Mouse (Mus musculus) mouse trophoblast stem cell (cell line): ENCODE measurements around the gene Ltbp2.

Experiments used
- in situ Hi-C, 2 experiments: fragments of 300-500 bp; cut with MseI, MboI; formaldehyde crosslinking; loops; 2 replicates in 1 of 2; 3 replicates in 1 of 2; pipeline ENCODE4 v1.15.1; 2025

Ltbp2 gene

DNA sequence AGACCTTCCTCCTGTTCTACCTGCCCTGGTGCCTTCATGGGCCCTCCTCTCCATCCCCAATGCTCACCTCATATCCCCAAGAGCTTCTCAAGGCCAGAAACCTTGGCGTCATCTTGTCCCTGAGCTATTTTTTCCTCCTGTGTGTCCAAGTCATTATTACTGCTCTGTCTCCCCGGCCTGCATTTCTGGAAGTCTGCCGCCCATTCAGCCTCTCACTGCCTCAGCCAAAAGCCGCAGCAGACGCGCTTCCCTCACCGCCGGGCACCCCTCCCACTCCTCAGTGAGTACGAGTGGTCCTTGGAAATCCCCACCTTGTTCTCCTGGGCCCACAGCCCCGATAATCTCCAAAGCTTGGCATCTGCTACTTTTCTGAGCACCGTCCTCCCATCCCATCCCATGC is 3.8 kb upstream of the Ltbp2 start:
- in situ Hi-C loops = no loop called here

DNA sequence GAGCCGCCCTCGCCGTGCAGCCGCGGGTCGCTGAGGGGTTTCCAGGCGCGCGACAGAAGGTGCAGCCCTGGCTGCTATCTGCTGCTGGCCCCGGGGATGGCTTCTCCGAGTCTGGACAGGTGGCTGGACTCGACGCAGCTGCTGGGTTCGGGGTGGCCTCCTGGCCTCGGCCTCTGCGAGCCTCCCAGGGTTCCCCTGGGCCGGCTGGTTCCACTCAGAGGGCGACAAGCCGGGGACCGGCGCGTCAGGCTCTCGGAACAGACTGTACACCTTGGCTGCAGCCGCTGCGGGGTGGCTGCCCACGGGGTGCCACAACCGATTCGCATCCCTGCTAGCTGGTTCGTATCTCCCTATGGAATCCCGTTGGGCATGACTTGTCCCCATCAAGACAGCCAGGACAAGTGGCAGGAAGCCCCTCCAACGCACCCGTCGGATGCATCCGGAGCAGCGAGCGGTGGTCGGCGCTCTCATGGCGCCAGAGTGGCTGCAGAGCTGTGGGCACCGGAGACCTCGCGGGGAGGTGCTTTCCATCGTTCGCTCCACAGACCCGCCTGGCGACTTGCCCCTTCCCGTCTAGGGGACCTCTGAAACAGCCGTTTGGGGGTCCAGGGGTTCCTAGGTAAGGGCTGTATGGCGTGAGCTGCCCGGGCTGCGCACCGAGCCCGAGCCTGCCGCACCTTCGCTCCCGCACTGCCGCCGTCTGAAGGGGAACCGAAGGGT is 411 bp downstream of the Ltbp2 start:
- in situ Hi-C loops = no loop called here

DNA sequence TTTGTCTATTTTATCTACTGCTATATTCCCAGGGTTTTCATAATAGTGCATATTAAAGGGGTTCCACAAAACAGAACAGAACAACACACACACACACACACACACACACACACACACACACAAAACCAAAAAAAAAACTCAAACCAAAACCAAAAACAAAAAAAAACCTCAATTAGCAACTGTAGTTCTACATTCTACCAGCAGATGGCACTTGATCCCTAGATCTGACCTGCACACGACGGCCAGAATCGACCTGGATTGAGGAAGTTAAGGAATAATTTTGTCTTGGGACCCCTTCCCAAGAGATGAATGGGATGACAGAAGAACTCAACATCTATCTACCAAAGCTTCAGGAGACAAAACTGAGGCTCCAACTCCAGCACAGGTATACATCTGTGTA is 2.9 kb downstream of the Ltbp2 start:
- in situ Hi-C loops = no loop called here

DNA sequence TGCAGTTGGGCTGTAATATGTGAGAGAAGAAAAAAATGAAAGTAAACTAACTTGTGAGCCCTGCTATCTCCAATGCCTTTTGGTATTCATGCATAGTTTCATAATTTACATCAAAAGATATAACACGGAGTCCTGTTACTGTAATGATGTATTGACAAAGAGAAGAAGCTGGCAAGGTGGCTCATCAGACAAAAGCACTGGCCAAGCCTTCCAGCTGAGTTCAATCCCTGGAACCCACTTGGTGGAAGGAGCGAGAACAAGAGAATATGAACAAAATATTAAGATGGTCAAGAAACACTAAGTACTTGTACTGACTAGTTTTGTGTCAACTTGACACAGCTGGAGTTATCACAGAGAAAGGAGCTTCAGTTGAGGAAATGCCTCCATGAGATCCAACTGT is 4.0 kb downstream of the Ltbp2 start:
- in situ Hi-C loops = no loop called here

DNA sequence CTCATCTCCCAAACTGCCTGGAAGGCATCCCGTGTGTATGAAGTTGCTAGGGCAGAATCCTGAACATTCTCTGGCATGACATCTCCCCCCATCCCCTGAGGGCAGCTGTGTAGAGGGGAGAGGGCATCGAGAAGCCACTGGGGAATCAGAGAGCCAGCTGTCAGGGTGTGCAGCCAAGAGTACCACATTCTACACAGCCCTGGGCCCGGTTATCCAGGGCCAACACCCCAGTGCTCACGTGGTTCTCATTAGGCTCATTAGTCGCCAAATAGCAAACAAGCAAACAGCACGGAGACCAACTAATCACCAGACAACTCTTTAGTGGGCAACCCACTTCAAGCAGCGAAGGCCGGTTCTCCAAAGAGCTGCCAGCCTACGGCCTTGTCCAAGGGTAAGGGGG is 10.9 kb downstream of the Ltbp2 start:
- in situ Hi-C loops = no loop called here

DNA sequence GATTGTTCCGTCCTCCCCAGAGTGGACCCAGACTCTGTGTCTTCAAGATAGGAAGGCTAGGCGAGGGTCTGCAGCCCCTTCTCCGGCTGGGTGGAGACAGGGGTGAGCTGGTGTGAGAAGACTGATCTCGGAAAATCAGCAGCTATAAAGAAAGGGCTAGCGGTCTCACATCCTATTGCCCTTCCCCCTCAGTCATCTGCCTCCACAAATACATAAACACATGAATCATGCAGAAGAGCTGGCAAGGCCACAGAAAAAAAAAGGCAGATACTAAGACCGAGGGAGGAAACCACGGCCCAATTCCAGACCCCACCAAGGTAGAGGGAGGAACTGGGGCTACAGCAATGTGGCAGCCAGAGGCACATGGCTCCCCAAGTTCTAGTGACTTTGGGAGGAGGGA is 11.5 kb downstream of the Ltbp2 start:
- in situ Hi-C loops = no loop called here

DNA sequence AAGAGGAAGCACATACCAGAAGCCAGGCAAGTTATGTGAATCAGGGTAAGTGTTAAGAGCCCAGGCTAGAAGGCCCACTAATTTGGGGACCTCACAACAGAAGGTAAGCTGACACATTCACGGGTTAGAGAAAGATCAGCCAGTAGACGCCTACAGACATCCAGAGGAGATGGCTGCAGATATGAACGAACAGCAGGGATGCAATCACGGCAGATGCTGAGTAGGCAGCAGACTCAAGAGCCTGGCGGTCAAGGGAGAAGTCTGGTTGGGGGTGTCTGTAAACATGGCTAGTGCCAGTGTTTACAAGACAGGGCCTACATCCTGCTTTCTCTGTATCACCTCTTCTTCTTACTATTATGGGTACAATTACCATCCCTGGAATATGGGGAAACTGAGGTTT is 13.1 kb downstream of the Ltbp2 start:
- in situ Hi-C loops = no loop called here

DNA sequence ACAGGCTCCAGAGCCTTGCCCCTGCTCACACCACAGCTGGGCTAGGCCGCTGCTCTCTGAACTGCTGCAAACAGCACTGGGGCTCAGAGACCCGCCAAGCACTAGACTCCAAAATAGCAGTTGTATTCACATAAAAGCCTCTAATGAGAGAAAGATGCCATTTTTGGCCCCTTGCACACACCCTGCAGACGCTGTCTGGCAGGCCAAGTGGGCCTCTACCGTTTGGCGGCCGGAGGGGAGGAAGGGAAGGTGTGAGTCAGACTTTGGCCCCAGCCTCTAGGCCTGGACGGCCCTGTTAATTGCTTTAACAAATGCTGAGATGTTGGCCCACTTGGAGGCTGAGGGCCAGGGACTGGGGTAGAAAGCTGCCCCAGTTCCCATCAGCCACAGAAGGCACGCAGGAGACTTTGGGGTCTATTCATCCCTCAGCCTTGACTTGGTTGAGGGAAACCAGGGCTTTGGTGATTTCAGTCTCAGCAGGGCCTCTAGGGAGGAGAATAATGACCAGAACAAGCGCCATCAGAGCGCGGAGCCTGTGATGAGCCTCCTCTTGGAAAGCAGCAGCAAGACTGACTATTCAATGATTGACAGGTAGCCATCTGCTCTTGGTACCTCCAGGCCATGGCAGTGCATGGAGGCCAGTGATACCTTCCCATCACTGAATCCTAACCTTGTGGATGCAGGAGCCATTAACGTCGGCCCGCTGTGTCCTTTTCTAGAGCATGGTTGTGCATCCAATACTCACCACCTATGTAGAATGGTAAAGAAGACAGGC is 14.0 kb downstream of the Ltbp2 start:
- in situ Hi-C loops = no loop called here

DNA sequence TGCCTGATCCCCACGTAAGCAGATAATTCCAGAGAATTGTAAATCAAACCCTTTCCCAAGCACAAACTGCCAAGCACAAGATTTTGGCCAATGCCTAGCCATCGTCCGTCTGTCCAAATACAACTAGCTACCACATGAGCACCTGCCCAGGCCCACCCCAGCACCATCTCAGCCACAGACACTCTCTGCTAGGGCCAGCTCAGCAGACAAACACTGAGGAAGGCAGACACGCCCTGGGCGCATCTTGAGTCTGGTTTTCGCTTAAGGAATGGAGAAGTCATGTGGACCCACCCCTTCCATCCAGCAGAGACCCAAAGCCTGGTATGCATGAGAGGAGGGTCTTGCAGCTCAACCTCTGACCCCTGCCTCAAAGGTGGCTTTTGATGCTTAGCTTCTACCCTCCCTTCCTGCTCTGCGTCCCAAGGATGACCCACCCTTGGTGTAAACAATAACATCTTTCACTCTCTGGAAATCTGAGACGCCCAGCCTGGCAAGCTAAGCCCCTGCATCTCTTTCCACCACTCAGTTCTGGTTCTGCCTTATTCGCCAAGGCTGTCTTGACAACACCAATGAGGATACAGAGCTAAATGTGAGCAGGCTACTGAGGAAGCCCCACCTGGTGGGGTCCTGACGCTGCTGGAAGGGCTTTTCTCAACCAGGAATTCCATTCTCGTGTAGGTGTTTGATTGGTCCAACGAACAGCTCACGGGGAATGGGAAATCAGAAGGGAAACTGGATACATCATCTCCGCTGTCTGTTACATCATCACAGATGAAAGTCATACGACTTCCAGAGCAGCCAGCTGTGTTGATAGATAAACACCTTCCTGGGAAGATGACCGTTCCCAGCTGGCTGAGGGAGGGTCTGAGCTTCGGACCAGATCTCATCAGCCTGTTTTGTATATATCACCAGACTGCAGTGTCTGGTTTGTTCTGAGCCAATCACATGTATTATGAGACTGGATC is 17.9 kb downstream of the Ltbp2 start:
- in situ Hi-C loops = no loop called here

DNA sequence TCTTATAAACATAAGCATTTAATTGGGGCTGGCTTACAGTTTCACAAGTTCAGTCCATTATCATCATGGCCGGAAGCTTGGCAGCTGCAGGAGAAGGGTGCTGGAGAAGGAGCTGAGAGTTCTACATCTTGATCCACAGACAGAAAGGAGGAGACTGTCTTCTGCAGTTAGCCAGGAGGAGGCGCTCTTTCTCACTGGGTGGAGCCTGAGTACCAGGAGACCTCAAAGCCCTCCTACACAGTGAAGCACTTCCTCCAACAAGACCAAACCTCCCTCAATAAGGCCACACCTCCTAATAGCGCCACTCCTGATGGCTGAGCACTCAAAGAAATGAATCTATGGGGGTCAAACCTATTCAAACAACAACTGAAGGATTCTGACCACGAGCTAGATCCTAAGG is 18.6 kb downstream of the Ltbp2 start:
- in situ Hi-C loops = no loop called here

DNA sequence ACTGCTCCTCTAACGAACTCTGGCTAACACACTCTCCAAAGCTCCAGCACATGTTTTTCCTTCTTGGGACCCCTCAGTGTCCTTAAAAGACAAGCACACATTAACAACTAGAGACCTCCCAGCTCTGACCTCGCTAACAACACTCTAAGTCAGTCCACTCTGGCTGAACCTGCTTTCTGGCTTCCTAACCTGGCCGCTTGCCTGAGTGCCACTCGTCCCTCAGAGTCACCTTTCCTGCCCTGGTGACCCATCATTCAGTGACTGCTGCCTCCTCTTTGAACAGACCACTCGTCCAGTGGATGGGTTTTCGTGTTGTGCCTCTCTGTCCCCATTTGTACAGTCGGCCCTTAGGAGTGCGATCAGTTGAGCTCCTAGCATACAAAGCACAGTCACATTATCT is 19.8 kb downstream of the Ltbp2 start:
- in situ Hi-C loops = no loop called here

DNA sequence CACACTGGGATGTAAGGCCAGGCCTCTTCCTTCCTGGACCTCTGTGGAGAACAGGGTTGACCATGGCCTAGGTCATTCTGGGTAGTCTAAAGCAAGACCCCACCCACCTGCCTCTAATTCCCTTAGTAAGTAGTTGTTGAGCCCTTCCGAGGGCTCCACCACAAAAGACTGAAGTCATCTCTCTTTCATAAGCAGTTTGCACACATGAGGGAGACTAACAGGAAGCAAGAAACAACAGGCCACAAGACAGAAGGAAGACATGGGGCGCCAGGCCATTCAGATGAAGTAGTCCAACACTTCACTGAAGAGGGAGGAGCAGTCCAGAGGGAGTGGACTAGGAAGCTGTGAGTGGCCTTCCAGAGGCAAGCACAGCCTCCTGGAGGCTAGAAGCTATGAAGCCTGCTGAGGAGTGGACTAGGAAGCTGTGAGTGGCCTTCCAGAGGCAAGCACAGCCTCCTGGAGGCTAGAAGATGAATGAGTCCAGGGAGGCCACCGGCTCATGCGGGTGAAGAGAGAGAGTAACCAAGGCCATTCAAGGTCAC is 21.2 kb downstream of the Ltbp2 start:
- in situ Hi-C loops = no loop called here

DNA sequence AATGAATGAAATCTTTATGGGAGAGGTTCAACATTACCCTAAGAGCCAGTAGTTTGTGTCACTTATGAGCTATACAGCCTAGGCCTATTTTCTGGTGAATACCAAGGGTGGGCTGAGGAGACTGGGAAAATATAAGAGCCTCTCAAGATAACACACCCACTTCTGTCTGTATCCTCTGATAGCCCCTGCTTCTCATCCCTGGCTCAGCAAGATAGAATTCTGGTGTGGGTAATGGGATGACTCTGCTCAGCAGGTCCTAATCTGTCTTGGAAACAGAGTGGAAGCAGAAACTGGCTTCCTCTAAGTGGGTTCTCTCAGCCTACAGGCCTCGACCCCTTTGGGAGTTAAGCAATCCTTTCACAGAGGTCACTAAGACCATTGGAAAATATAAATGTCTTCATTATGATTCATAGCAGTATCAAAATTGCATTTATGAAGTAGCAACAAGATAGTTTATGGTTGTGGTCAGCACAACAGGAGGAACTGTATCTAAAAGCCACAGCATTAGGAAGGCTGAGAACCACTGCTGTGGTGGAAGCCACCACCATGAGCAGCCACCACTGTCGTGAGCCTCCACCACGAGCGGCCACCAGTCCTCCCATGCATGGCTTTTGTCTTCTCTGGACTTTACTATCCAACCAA is 21.8 kb downstream of the Ltbp2 start:
- in situ Hi-C loops = no loop called here

DNA sequence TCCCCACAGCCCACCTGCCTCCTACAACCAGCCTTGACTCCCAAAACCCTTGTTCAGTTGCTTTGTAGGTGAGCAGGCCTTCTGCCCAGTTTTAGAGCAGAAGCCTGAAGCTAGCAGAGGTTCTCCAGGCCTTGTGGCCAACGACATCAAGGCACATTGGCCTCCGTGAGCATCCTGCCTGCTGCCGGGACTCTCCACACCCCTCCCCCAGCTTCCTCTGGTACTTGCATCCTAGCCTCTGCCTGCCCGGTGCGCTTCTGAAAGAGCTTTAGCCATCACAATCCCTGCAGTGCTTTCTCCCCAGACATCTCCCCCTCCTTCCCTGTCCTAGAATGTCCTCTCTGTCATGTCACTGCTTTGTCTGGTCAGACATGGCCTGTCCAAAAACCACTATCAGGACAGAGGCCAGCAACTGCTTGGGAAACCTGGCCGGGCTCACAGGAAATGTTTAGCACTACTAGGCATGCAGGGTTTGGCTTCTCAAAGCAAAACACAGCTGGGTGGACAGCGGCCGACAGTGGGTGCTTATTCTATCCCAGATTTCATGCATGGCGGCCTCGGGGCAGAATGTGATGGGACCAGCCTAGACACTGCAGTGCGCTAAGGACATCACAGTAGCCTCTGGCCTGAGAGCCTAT is 24.8 kb downstream of the Ltbp2 start:
- in situ Hi-C loops = no loop called here

DNA sequence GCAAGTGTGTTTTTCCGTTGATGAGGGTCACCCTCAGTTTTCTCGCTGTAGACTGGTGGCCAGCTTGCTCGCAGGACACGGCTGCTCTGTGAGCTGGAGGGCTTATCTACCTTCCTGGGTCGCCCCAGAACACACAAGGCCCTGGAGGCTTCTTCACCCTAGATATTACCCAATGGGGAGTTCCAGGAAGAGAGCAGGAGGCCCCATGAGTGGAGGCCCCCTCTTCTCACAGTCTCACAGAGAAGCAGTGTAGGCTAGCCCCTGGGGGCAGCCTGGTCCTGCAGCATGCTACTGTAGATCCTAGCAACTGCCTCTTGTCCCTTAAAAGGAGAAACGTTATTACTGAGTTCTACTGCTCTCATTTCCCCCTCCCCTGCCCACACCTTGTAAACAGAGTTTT is 28.4 kb downstream of the Ltbp2 start:
- in situ Hi-C loops = no loop called here

DNA sequence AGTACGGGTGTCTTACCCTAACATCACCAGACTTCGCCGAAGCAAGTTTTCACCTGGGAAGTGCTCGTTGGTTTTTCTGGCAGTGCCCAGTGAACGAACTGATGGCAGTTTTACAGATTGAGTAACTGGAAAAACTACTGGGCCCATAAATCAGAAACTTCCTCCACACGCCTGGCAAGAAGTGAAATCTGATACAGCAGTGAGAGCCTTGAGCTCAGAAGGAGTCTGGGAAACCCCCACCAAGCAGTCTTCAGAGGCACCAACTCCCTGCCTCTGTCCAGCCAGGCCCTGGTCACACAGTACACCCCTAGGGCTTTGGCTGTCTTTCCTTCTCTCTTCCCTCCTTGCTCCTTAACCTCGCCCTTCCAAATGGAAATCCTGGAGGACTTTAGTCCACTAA is 28.9 kb downstream of the Ltbp2 start:
- in situ Hi-C loops = no loop called here

DNA sequence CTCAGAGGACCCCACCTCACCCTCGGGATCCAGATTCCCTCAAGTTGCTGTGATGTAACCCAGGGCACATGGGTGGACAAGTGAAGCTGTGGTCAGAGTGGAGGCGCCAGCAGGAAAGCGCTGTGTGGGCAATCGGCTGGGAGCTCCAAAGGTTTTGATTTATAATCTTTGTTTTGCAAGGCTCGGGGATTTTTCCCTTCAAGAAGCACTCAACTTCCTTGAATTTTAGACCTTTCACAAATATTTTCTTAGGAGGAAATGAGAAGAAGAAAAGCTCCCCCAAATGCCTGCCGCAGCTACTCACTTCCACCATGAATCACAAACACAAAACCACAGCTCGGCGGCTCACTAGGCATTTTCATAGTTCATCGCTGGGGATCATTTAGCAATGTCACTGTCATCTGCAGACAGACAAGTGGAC is 29.7 kb downstream of the Ltbp2 start:
- in situ Hi-C loops = no loop called here

DNA sequence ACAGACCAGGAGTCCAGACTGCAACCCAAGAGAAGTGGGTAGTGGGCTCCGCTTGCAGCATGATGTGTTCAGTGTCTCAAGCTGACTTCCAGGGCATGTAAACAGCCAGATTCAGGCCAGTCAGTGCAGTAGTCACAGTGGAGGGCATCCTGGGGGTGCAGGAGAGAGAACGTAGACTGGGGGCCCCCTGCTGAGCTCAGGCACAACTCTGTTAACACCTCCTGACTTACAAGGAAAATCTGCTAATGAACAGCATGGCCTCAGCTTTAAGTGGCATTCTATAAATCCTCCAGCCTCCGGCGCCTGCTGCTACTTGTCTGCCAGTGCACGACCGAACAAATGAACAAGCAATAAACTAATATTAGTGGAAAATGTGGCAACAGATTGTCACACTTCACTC is 33.6 kb downstream of the Ltbp2 start:
- in situ Hi-C loops = no loop called here

DNA sequence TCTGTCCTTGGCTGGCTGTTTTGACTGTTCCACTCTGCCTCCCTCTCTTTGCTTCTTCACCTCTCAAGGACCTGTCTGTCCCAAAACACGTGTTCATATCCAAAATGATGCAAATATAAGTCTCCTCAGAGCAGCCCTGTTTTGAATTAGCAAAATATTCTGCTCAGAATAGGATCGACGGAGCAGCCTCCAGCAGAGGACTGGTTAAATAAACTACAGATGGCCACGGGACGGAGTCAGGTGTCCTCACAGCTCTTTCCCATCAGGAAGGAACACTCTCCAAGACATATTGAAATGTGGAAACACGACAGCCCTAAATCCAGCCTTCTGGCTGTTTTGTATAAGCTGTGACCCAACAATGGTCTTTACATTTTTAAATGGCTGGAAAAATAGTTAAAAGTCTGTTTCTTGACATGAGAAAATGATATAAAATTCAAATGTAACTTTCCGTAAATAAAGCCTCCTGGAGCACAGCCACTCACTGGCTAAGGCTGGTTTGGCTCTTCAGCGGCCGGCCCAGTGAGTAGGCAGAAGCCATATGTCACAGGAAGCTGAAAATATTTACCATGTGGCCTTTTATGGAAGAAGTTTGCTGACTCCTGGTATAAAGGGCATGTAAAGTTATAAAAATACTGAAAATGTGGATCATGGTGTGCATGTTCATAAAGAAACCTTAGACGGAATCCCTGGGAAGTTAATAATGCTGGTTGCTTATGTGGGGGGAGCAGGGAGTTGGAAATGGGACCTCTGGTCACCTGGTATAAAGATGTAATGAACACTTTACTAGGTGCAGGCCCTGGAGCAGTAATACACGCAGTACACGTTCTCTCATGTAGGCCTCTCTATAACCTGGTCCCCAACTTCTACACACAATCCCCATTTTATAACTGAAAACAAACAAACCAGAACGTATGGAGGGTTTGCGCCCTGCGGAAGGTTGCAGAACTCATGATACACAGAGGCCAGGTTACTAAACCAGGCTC is 34.9 kb downstream of the Ltbp2 start:
- in situ Hi-C loops = no loop called here

DNA sequence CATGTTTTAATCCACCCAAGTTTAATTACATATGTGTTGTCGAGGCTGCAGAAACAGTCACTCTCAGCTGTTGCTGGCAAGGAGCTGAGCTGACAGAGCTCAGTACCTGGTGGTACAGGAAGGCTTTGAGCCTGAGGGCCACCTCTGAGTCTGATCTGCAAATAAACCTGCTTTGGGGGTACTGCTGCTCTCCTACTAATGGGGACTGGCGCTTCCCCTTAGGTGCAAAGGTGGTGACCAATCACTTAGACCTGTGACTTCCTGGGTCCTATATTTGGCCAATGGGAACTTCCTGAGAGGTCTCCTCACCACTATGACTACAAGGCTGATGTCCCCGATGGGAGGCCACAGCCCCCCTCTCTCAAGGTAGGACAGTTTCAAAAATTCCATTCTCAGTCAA is 35.6 kb downstream of the Ltbp2 start:
- in situ Hi-C loops = no loop called here
